In genomic region chr3:106001416-106002370, GRCm38 (mm10) we compare ENCODE assay signal across 8 mouse cellular contexts. TPM values are rescaled to one million over a fixed set of nuclear protein-coding genes. Genes with fewer than 3 reads are reported as not detected.
DNase-seq lines count a peak whose midpoint lies in the region; ATAC-seq and TF ChIP-seq lines count a peak whose summit lies in the region.

No protein-coding gene starts in this region.

- peak overlapping the region; percentile 23 for H3K4me3 ChIP-seq in kidney, embryonic 15.5 days (replicated peaks)
- H3K4me3 ChIP-seq in liver, adult 2 months (ENCODE audit: insufficient read depth, low read depth, low read length) = no peak overlapping the region

- H3K4me1 ChIP-seq in kidney, embryonic 15.5 days = 0 out of 2 replicates have a peak, but pooled peaks cover 5% of the 10 kb centered on the region
- H3K4me1 ChIP-seq in liver, adult 2 months (ENCODE audit: control insufficient read depth, insufficient read depth, low read length) = no peaks in the 10 kb centered on the region

- DNase-seq in Patski (ENCODE audit: low read depth, low spot score) = peak; percentile 20
- peak; percentile 16 for DNase-seq in cerebellum, adult 9-11 months
- peak; percentile 39 for DNase-seq in liver, adult 2 months (ENCODE audit: extremely low read depth, low read depth, low spot score)
- peak; percentile 59 for DNase-seq in telencephalon, adult 2 months (ENCODE audit: low read depth, low spot score)
- no peak for DNase-seq in gastrocnemius, postnatal 14 days

- 23% methylated on average over 17 of the region's 17 CpGs for WGBS in kidney, embryonic 15.5 days
- 14% methylated on average over 17 of the region's 17 CpGs for WGBS in liver, adult 2 months

- no peak overlapping the region for H3K27ac ChIP-seq in kidney, embryonic 15.5 days
- H3K27ac ChIP-seq in liver, adult 2 months (replicated peaks; ENCODE audit: insufficient read depth, low read depth, low read length) = no peak overlapping the region

- POLR2A ChIA-PET in Patski (lab: Charles Lee) = interaction anchor here (0.7 kb wide), 1 partner anchor 37 kb away, joined by 5 read pairs; no protein-coding TSS in a partner anchor

- no peaks in the 10 kb centered on the region for H3K9me3 ChIP-seq in kidney, embryonic 15.5 days (replicated peaks)

- H3K9ac ChIP-seq in kidney, embryonic 15.5 days = no peak overlapping the region
- H3K9ac ChIP-seq in liver, adult 2 months (ENCODE audit: low read depth, low read length) = no peak overlapping the region

- no peaks in the 10 kb centered on the region for H3K79me2 ChIP-seq in liver, adult 2 months (ENCODE audit: control insufficient read depth, insufficient read depth, low read length)

- in situ Hi-C loops in Patski (cut with MboI; ENCODE audit: low pct_unique_long_range_greater_than_20kb) = no loop called here

- peak overlapping the region; percentile 51 for H3K4me2 ChIP-seq in kidney, embryonic 15.5 days

- ATAC-seq in Patski = peak; percentile 90
- ATAC-seq in granulocyte monocyte progenitor cell, adult 5-6 weeks (replicated peaks; ENCODE audit: poor library complexity, severe bottlenecking) = peak; percentile 93
- ATAC-seq in kidney, embryonic 15.5 days (replicated peaks; ENCODE audit: low FRiP score) = peak; percentile 98
- peak; percentile 66 for ATAC-seq in monocyte, adult 5-6 weeks (replicated peaks; ENCODE audit: insufficient number of reproducible peaks, low FRiP score, low TSS enrichment, poor library complexity, severe bottlenecking)

- H3K36me3 ChIP-seq in kidney, embryonic 15.5 days = no peaks in the 10 kb centered on the region
- no peaks in the 10 kb centered on the region for H3K36me3 ChIP-seq in liver, adult 2 months (ENCODE audit: control insufficient read depth, insufficient read depth, low read length)

- CTCF ChIA-PET in Patski (lab: Charles Lee) = no interaction called here

- peaks cover 19% of the 10 kb centered on the region for H3K27me3 ChIP-seq in Patski
- no peaks in the 10 kb centered on the region for H3K27me3 ChIP-seq in kidney, embryonic 15.5 days
- no peaks in the 10 kb centered on the region for H3K27me3 ChIP-seq in liver, adult 2 months (ENCODE audit: control insufficient read depth, insufficient read depth, low read length)

- no peak for TF ChIP-seq POLR2A in liver, adult 2 months (IDR thresholded peaks at IDR 0.05; ENCODE audit: extremely low read depth, insufficient read depth, low read length)

- intact Hi-C loops in gastrocnemius, postnatal 14 days (cut with DNase I; ENCODE audit: low total_unique reads) = no loop called here

- TF ChIP-seq CTCF in Patski (IDR thresholded peaks at IDR 0.05) = no peak
- no peak for TF ChIP-seq CTCF in liver, adult 2 months (IDR thresholded peaks at IDR 0.05; ENCODE audit: low read depth, low read length)

RNA-seq across cellular contexts. Expression of gene Pifo, which starts 12.8 kb away (rescaled TPM):
- polyA plus RNA-seq in Patski (2021) = not detected
- not detected in 2 replicates for total RNA-seq in granulocyte monocyte progenitor cell, adult 5-6 weeks (2014; fragmentation: Nextera tagmentation)
- not detected in 2 replicates for total RNA-seq in granulocyte monocyte progenitor cell, adult 5-6 weeks (2017)
- polyA plus RNA-seq in kidney, embryonic 15.5 days (2015; fragmentation: Nextera tagmentation; extraction: Ambion mirVana) = 0.23 and 0.24 TPM in 2 replicates
- not detected in 2 replicates for total RNA-seq in liver, adult 2 months (2014; rRNA removed)
- not detected in 2 replicates for polyA plus RNA-seq in liver, adult 2 months (2012; rRNA removed)
- not detected in 3 replicates for total RNA-seq in monocyte, adult 5-6 weeks (2017)
- not detected for total RNA-seq in gastrocnemius, postnatal 14 days (2021)

RNA-seq across cellular contexts. Expression of gene Ovgp1, which starts 28.2 kb away (rescaled TPM):
- polyA plus RNA-seq in Patski (2021) = 1.9 TPM
- total RNA-seq in granulocyte monocyte progenitor cell, adult 5-6 weeks (2014; fragmentation: Nextera tagmentation) = 4.6 and 10.2 TPM in 2 replicates
- 0.78 and 0.88 TPM in 2 replicates for total RNA-seq in granulocyte monocyte progenitor cell, adult 5-6 weeks (2017)
- polyA plus RNA-seq in kidney, embryonic 15.5 days (2015; fragmentation: Nextera tagmentation; extraction: Ambion mirVana) = 1.6 and 2.0 TPM in 2 replicates
- total RNA-seq in liver, adult 2 months (2014; rRNA removed) = 0.37 and 0.67 TPM in 2 replicates
- 0.21 and 0.34 TPM in 2 replicates for polyA plus RNA-seq in liver, adult 2 months (2012; rRNA removed)
- 0.95 to 3.8 TPM (median 2.4 TPM) in 3 replicates for total RNA-seq in monocyte, adult 5-6 weeks (2017)
- under 1 TPM; 0.60 to 0.86 TPM for total RNA-seq in gastrocnemius, postnatal 14 days (2021)

RNA-seq across cellular contexts. Expression of gene Chil5, which starts 30.9 kb away (rescaled TPM):
- not detected for polyA plus RNA-seq in Patski (2021)
- total RNA-seq in granulocyte monocyte progenitor cell, adult 5-6 weeks (2014; fragmentation: Nextera tagmentation) = not detected in 2 replicates
- total RNA-seq in granulocyte monocyte progenitor cell, adult 5-6 weeks (2017) = 1.6 TPM in 1 of 2 replicates, not detected in the other
- not detected in 2 replicates for polyA plus RNA-seq in kidney, embryonic 15.5 days (2015; fragmentation: Nextera tagmentation; extraction: Ambion mirVana)
- total RNA-seq in liver, adult 2 months (2014; rRNA removed) = not detected in 2 replicates
- polyA plus RNA-seq in liver, adult 2 months (2012; rRNA removed) = not detected in 2 replicates
- 1.1 to 4.9 TPM in 2 of 3 replicates, not detected in the other for total RNA-seq in monocyte, adult 5-6 weeks (2017)
- total RNA-seq in gastrocnemius, postnatal 14 days (2021) = under 1 TPM in 1 of 2 experiments, not detected in 1; 0.29 TPM

RNA-seq across cellular contexts. Expression of gene Atp5f1, which starts 41.8 kb away (rescaled TPM):
- 723 TPM for polyA plus RNA-seq in Patski (2021)
- total RNA-seq in granulocyte monocyte progenitor cell, adult 5-6 weeks (2014; fragmentation: Nextera tagmentation) = 389 and 444 TPM in 2 replicates
- 507 and 649 TPM in 2 replicates for total RNA-seq in granulocyte monocyte progenitor cell, adult 5-6 weeks (2017)
- polyA plus RNA-seq in kidney, embryonic 15.5 days (2015; fragmentation: Nextera tagmentation; extraction: Ambion mirVana) = 491 and 564 TPM in 2 replicates
- total RNA-seq in liver, adult 2 months (2014; rRNA removed) = 445 and 641 TPM in 2 replicates
- polyA plus RNA-seq in liver, adult 2 months (2012; rRNA removed) = 237 and 247 TPM in 2 replicates
- total RNA-seq in monocyte, adult 5-6 weeks (2017) = 316 to 456 TPM (median 356 TPM) in 3 replicates
- 100 to 1,000 TPM; 598 to 698 TPM for total RNA-seq in gastrocnemius, postnatal 14 days (2021)

RNA-seq across cellular contexts. Expression of gene Wdr77, which starts 42.5 kb away (rescaled TPM):
- polyA plus RNA-seq in Patski (2021) = 92.0 TPM
- total RNA-seq in granulocyte monocyte progenitor cell, adult 5-6 weeks (2014; fragmentation: Nextera tagmentation) = 75.6 and 98.5 TPM in 2 replicates
- 35.9 and 49.0 TPM in 2 replicates for total RNA-seq in granulocyte monocyte progenitor cell, adult 5-6 weeks (2017)
- polyA plus RNA-seq in kidney, embryonic 15.5 days (2015; fragmentation: Nextera tagmentation; extraction: Ambion mirVana) = 151 and 158 TPM in 2 replicates
- 7.7 and 10.6 TPM in 2 replicates for total RNA-seq in liver, adult 2 months (2014; rRNA removed)
- polyA plus RNA-seq in liver, adult 2 months (2012; rRNA removed) = 24.1 and 30.1 TPM in 2 replicates
- total RNA-seq in monocyte, adult 5-6 weeks (2017) = 10.7 to 20.3 TPM (median 12.9 TPM) in 3 replicates
- total RNA-seq in gastrocnemius, postnatal 14 days (2021) = 10 to 100 TPM; 30.2 to 38.2 TPM
